Mouse (Mus musculus) MEL (cell line): ENCODE results near the gene Acod1. TPM values are rescaled to one million over a fixed set of nuclear protein-coding genes. Genes with fewer than 3 reads are reported as not detected.

Experiments used
- DNase-seq: peaks from one replicate; pipeline ENCODE4 v3.0.0; 2011; ENCODE audit warnings: low read depth, low spot score
- H3K27ac ChIP-seq: 2 replicates; pipeline ENCODE4 v1.5.1; 2012; ENCODE audit warnings: low read depth, mild to moderate bottlenecking, control low read depth, low read length, moderate library complexity; ENCODE audit not compliant: control insufficient read depth
- H3K27me3 ChIP-seq, 2 experiments: fragments of 150-350 bp in 1 of 2; sonication (generic) in 1 of 2; 2 replicates each; pipeline ENCODE4 v1.6.1; 2012; ENCODE audit warnings: low read length in 2 of 2, mild to moderate bottlenecking in 2 of 2, improper control_type of control experiment in 1 of 2, moderate library complexity in 1 of 2; ENCODE audit not compliant: insufficient read depth in 2 of 2, control insufficient read depth in 1 of 2
- H3K36me3 ChIP-seq, 2 experiments: 2 replicates each; pipeline ENCODE4 v1.6.1; 2012 to 2014; ENCODE audit warnings: low read length in 2 of 2, improper control_type of control experiment in 1 of 2, inconsistent platforms in 1 of 2, mild to moderate bottlenecking in 1 of 2; ENCODE audit not compliant: insufficient read depth in 2 of 2, control insufficient read depth in 1 of 2
- H3K4me1 ChIP-seq, 2 experiments: fragments of 150-350 bp in 1 of 2; sonication (generic) in 1 of 2; 2 replicates each; pipeline ENCODE4 v1.6.1; 2012; ENCODE audit warnings: low read length in 2 of 2, improper control_type of control experiment in 1 of 2, mild to moderate bottlenecking in 1 of 2; ENCODE audit not compliant: insufficient read depth in 2 of 2, control insufficient read depth in 1 of 2
- H3K4me3 ChIP-seq, 2 experiments: fragments of 150-350 bp in 1 of 2; sonication (generic) in 1 of 2; 2 replicates each; pipeline ENCODE4 v1.5.1; 2012; ENCODE audit warnings: low read depth in 2 of 2, low read length in 2 of 2, mild to moderate bottlenecking in 2 of 2, moderate library complexity in 2 of 2, control low read depth in 1 of 2, improper control_type of control experiment in 1 of 2; ENCODE audit not compliant: control insufficient read depth in 1 of 2, insufficient read depth in 1 of 2
- H3K79me2 ChIP-seq: 2 replicates; pipeline ENCODE4 v1.6.1; 2012; ENCODE audit warnings: mild to moderate bottlenecking, low read length, moderate library complexity; ENCODE audit not compliant: control insufficient read depth, poor library complexity, insufficient read depth
- H3K9ac ChIP-seq: 2 replicates; pipeline ENCODE4 v1.6.1; 2012; ENCODE audit warnings: low read depth, mild to moderate bottlenecking, control low read depth, low read length, moderate library complexity; ENCODE audit not compliant: control insufficient read depth, poor library complexity, severe bottlenecking
- H3K9me3 ChIP-seq: fragments of 150-350 bp; sonication (generic); replicated peaks from 2 replicates; pipeline ENCODE4 v1.6.1; 2012; ENCODE audit warnings: mild to moderate bottlenecking, low read length, improper control_type of control experiment, moderate library complexity; ENCODE audit not compliant: insufficient read depth
- CHD1 ChIP-seq: IDR thresholded peaks from 2 replicates; pipeline ENCODE4 v1.6.1; 2012; ENCODE audit warnings: low read depth, mild to moderate bottlenecking, inconsistent platforms, low read length, improper control_type of control experiment
- CHD2 ChIP-seq: IDR thresholded peaks from 2 replicates; pipeline ENCODE4 v1.6.1; 2011; ENCODE audit warnings: low read length, improper control_type of control experiment
- CTCF ChIP-seq, 3 experiments: IDR thresholded peaks in 2 of 3; conservative IDR thresholded peaks in 1 of 3; 2 replicates each; pipeline ENCODE4 v1.5.1; 2011 to 2012; ENCODE audit warnings: low read length in 3 of 3, low read depth in 2 of 3, mild to moderate bottlenecking in 2 of 3, improper control_type of control experiment in 1 of 3, inconsistent platforms in 1 of 3, mixed read lengths in 1 of 3, moderate library complexity in 1 of 3; ENCODE audit not compliant: control insufficient read depth in 1 of 3, insufficient read depth in 1 of 3, poor library complexity in 1 of 3, severe bottlenecking in 1 of 3
- EP300 ChIP-seq, 2 experiments: IDR thresholded peaks; 2 replicates each; pipeline ENCODE4 v1.6.1; 2011; ENCODE audit warnings: improper control_type of control experiment in 2 of 2, low read length in 2 of 2, low read depth in 1 of 2, mild to moderate bottlenecking in 1 of 2
- ETS1 ChIP-seq: IDR thresholded peaks from 2 replicates; pipeline ENCODE4 v1.6.1; 2012; ENCODE audit warnings: low read depth, mild to moderate bottlenecking, inconsistent platforms, low read length, improper control_type of control experiment, moderate library complexity
- GABPA ChIP-seq: IDR thresholded peaks from 2 replicates; pipeline ENCODE4 v1.6.1; 2012; ENCODE audit warnings: low read depth, mild to moderate bottlenecking, inconsistent platforms, low read length, improper control_type of control experiment, moderate library complexity
- MAFK ChIP-seq: IDR thresholded peaks from 2 replicates; pipeline ENCODE4 v1.6.1; 2011; ENCODE audit warnings: low read depth, mild to moderate bottlenecking, low read length, improper control_type of control experiment, borderline replicate concordance
- MAX ChIP-seq: IDR thresholded peaks from 2 replicates; pipeline ENCODE4 v1.6.1; 2011; ENCODE audit warnings: low read length, improper control_type of control experiment
- MAZ ChIP-seq: IDR thresholded peaks from 2 replicates; pipeline ENCODE4 v1.6.1; 2012; ENCODE audit warnings: low read depth, mild to moderate bottlenecking, inconsistent platforms, low read length, improper control_type of control experiment
- MEF2A ChIP-seq: IDR thresholded peaks from 2 replicates; pipeline ENCODE4 v1.6.1; 2014; ENCODE audit warnings: low read depth, mild to moderate bottlenecking, inconsistent platforms, low read length, improper control_type of control experiment; ENCODE audit not compliant: poor library complexity, insufficient replicate concordance, severe bottlenecking; ENCODE audit errors: extremely low read depth
- MXI1 ChIP-seq: IDR thresholded peaks from 2 replicates; pipeline ENCODE4 v1.6.1; 2011; ENCODE audit warnings: mild to moderate bottlenecking, low read depth, low read length, improper control_type of control experiment
- NELFE ChIP-seq: IDR thresholded peaks from 2 replicates; pipeline ENCODE4 v1.6.1; 2011; ENCODE audit warnings: low read depth, low read length, improper control_type of control experiment
- NRF1 ChIP-seq: IDR thresholded peaks from 2 replicates; pipeline ENCODE4 v1.6.1; 2014; ENCODE audit warnings: low read depth, mild to moderate bottlenecking, inconsistent platforms, low read length, improper control_type of control experiment, moderate library complexity; ENCODE audit not compliant: poor library complexity, insufficient read depth, severe bottlenecking
- POLR2A ChIP-seq, 2 experiments: IDR thresholded peaks; 2 replicates each; pipeline ENCODE4 v1.6.1; 2011 to 2012; ENCODE audit warnings: low read length in 2 of 2, mild to moderate bottlenecking in 2 of 2, control low read depth in 1 of 2, improper control_type of control experiment in 1 of 2, low read depth in 1 of 2, moderate library complexity in 1 of 2; ENCODE audit not compliant: control insufficient read depth in 1 of 2, insufficient read depth in 1 of 2, poor library complexity in 1 of 2
- POLR2AphosphoS2 ChIP-seq: IDR thresholded peaks from 2 replicates; pipeline ENCODE4 v1.6.1; 2011; ENCODE audit warnings: low read length, improper control_type of control experiment
- POLR2AphosphoS5 ChIP-seq: IDR thresholded peaks from 2 replicates; pipeline ENCODE4 v1.6.1; 2012; ENCODE audit warnings: low read depth, borderline replicate concordance, mild to moderate bottlenecking, inconsistent platforms, low read length, moderate library complexity, mixed read lengths
- SIN3A ChIP-seq: IDR thresholded peaks from 2 replicates; pipeline ENCODE4 v1.6.1; 2012; ENCODE audit warnings: low read length, improper control_type of control experiment, inconsistent platforms
- TAL1 ChIP-seq: IDR thresholded peaks from 2 replicates; pipeline ENCODE4 v1.6.1; 2012; ENCODE audit warnings: mild to moderate bottlenecking, inconsistent platforms, low read length, moderate library complexity, mixed read lengths
- TBP ChIP-seq: IDR thresholded peaks from 2 replicates; pipeline ENCODE4 v1.8.0; 2011; ENCODE audit warnings: low read depth, low read length, improper control_type of control experiment
- UBTF ChIP-seq: IDR thresholded peaks from 2 replicates; pipeline ENCODE4 v1.6.1; 2012; ENCODE audit warnings: low read depth, mild to moderate bottlenecking, inconsistent platforms, low read length, improper control_type of control experiment, moderate library complexity, borderline replicate concordance; ENCODE audit not compliant: insufficient read depth
- USF2 ChIP-seq, 2 experiments: IDR thresholded peaks; 2 replicates each; pipeline ENCODE4 v1.6.1; 2011 to 2012; ENCODE audit warnings: improper control_type of control experiment in 2 of 2, low read length in 2 of 2, borderline replicate concordance in 1 of 2, inconsistent platforms in 1 of 2, low read depth in 1 of 2, mild to moderate bottlenecking in 1 of 2; ENCODE audit not compliant: insufficient read depth in 1 of 2
- ZC3H11A ChIP-seq: IDR thresholded peaks from 2 replicates; pipeline ENCODE4 v1.6.1; 2012; ENCODE audit warnings: low read depth, mild to moderate bottlenecking, inconsistent platforms, low read length, improper control_type of control experiment
- ZKSCAN1 ChIP-seq: IDR thresholded peaks from 2 replicates; pipeline ENCODE4 v1.6.1; 2012; ENCODE audit warnings: low read depth, mild to moderate bottlenecking, inconsistent platforms, low read length, improper control_type of control experiment, moderate library complexity
- ZNF384 ChIP-seq: IDR thresholded peaks from 2 replicates; pipeline ENCODE4 v1.6.1; 2012; ENCODE audit warnings: low read depth, mild to moderate bottlenecking, inconsistent platforms, low read length, improper control_type of control experiment
- polyA plus RNA-seq, 2 experiments: library from polyadenylated mRNA; stranded (reverse) in 1 of 2; unstranded in 1 of 2; fragments of >175 nt in 1 of 2; fragments of >200 nt in 1 of 2; gene quantifications; 2 replicates each; pipeline versions ENCODE4 v1.2.1 to v1.2.4; 2012; ENCODE audit warnings: low replicate concordance in 2 of 2, low read depth in 1 of 2; ENCODE audit not compliant: insufficient read length in 2 of 2, insufficient read depth in 1 of 2, missing spikeins in 1 of 2
- total RNA-seq: library from RNA; depleted of rRNA; stranded (reverse); fragments of 300-350 nt; gene quantifications from 2 replicates; pipeline ENCODE4 v1.2.3, GENCODE M21; 2012

Gene Acod1
- total and polyA plus RNA-seq, 3 experiments: not detected

DNA sequence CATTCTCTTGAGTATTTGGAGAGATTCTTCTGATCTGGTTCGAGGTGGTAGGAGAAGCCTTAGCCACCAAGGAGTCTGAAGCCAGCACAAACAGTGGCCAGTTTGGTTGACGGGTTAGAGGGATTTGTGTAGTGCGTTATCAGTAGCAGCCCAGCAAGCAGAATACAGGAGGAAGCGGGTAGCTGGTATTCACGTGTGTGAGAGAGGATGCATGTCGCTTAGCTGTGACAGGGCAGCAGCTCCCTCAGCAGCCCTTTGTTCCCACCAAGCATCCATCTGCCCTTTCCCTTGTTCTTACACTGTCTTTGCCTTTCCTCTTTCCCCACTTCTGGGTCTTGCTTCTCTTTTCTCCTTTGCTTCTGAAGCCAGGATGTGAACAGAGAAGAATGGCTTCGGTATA is 28.4 kb downstream of the Acod1 start:
- Histone ChIP-seq H3K27me3 (no peaks in the 10 kb centered on the region), H3K9me3 (no peaks in the 10 kb centered on the region), H3K27ac (no peak overlapping the region), H3K9ac (no peak overlapping the region), H3K4me3 (no peak overlapping the region), H3K4me1 (no peaks in the 10 kb centered on the region), H3K36me3 (no peaks in the 10 kb centered on the region; a peak in 2 of 4 replicates), H3K79me2 (peaks cover 2% of the 10 kb centered on the region; the same call in 1 of the 2 replicates)
- TF ChIP-seq SIN3A (no peak), MAX (no peak), NRF1 (no peak), NELFE (no peak), POLR2A (IDR thresholded peaks at IDR 0.05; ENCODE audit: control insufficient read depth in 1 of 2, insufficient read depth in 1 of 2, low read depth in 1 of 2, low read length in 2 of 2, poor library complexity in 1 of 2) (no peak), ZC3H11A (no peak), ZKSCAN1 (no peak), MAZ (no peak), POLR2AphosphoS5 (no peak)
- no peak for DNase-seq

DNA sequence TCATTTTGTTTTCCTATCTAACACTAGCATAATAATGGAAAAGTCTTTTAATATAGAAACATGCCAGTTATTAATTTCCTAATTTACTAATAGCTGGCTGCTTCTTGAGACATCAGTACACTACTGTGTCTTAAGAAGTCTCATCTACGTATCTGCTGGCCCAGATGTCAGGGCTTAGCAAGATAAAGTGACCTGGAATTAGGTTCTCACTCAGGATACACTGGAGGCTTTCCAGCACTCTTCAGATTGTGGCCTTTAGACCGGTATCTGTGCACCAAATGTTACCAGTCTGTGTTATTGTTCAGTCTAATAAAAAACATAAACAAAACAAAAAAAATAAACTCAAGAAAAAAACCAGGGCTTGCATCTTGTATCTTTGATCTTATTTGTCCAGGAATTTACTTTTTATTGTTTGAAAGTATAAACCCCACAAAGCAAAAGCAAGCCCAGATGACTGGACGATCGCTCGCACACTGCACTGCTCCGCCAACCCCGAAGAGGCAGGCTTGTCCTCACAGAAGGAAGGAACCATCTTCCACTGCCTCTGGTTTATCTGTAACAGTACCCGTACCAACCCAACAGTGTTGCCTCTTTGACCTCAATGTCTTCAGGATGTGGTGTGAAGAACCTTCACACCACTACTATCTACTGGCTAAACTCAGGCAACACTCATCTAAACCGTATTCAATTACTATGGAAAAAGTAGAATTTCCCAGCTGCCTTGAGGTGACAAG is 30.7 kb downstream of the Acod1 start:
- no peaks in the 10 kb centered on the region for H3K9me3 ChIP-seq
- no peaks in the 10 kb centered on the region for H3K4me1 ChIP-seq
- H3K4me3 ChIP-seq: no peak overlapping the region
- no peak for DNase-seq
- no peak overlapping the region for H3K9ac ChIP-seq
- TF ChIP-seq CHD2 (no peak), POLR2AphosphoS2 (no peak), POLR2A (IDR thresholded peaks at IDR 0.05; ENCODE audit: control insufficient read depth in 1 of 2, insufficient read depth in 1 of 2, low read depth in 1 of 2, low read length in 2 of 2, poor library complexity in 1 of 2) (no peak), EP300 (IDR thresholded peaks at IDR 0.05; ENCODE audit: low read depth in 1 of 2, low read length in 2 of 2) (no peak), NRF1 (no peak), MEF2A (no peak), GABPA (no peak), ETS1 (no peak), TBP (no peak), MXI1 (no peak), UBTF (no peak), ZNF384 (no peak), MAFK (no peak), CTCF (IDR thresholded peaks at IDR 0.05 in 2 of 3, conservative IDR thresholded peaks at IDR 0.05 in 1 of 3; ENCODE audit: control insufficient read depth in 1 of 3, insufficient read depth in 1 of 3, low read depth in 2 of 3, low read length in 3 of 3, poor library complexity in 1 of 3, severe bottlenecking in 1 of 3) (no peak), CHD1 (no peak), TAL1 (no peak), USF2 (IDR thresholded peaks at IDR 0.05; ENCODE audit: borderline replicate concordance in 1 of 2, insufficient read depth in 1 of 2, low read depth in 1 of 2, low read length in 2 of 2) (no peak)
- H3K79me2 ChIP-seq: no peaks in the 10 kb centered on the region; the same call in 1 of the 2 replicates
- H3K36me3 ChIP-seq: peaks cover 0 to 4% of the 10 kb centered on the region in 2 experiments; a peak in 2 of 4 replicates
- no peaks in the 10 kb centered on the region for H3K27me3 ChIP-seq
- no peak overlapping the region for H3K27ac ChIP-seq
